Mouse (Mus musculus): Measurements from ENCODE around the gene Acads. TPM values are rescaled to one million over a fixed set of nuclear protein-coding genes. Genes with fewer than 3 reads are reported as not detected.
"Not testable (repeated sequence)": the region's sequence is repeated elsewhere in the genome, so short reads cannot be mapped to it uniquely, and the experiment has no call there.

The Acads gene
- polyA plus RNA-seq, 1 experiment from 2014 or later = 18.8 TPM

- 93% methylated on average over 13 of the region's 13 CpGs for WGBS
- Histone ChIP-seq H3K27me3 (replicated peaks; ENCODE audit: control insufficient read depth, insufficient read depth, low read length) (no peaks in the 10 kb centered on the region), H3K36me3 (ENCODE audit: control insufficient read depth, insufficient read depth, low read length) (peaks cover 8% of the 10 kb centered on the region; the same call in 1 of the 2 replicates), H3K4me2 (ENCODE audit: low read length) (no peak overlapping the region), H3K9ac (ENCODE audit: low read length) (no peak overlapping the region), H3K4me3 (ENCODE audit: low read depth, low read length) (no peak overlapping the region), H3K9me3 (replicated peaks; ENCODE audit: control insufficient read depth, low read length) (no peaks in the 10 kb centered on the region), H3K27ac (ENCODE audit: low read depth, low read length) (no peak overlapping the region), H3K4me1 (ENCODE audit: control insufficient read depth, insufficient read depth, low read length) (no peaks in the 10 kb centered on the region)
- DNase-seq (ENCODE audit: low spot score) (no peak), ATAC-seq (no peak)
Observed at GRCm38 (mm10) chr5:115117467-115117866, 1.7 kb downstream of the Acads start.

GRCm38 (mm10) chr5:115116426-115116825 lies 2.7 kb downstream of the Acads start:
- Histone ChIP-seq H3K9ac (ENCODE audit: low read length) (no peak overlapping the region), H3K4me2 (ENCODE audit: low read length) (no peak overlapping the region), H3K36me3 (ENCODE audit: control insufficient read depth, insufficient read depth, low read length) (peaks cover 10% of the 10 kb centered on the region; the same call in 1 of the 2 replicates), H3K9me3 (replicated peaks; ENCODE audit: control insufficient read depth, low read length) (no peaks in the 10 kb centered on the region), H3K27ac (ENCODE audit: low read depth, low read length) (no peak overlapping the region), H3K4me1 (ENCODE audit: control insufficient read depth, insufficient read depth, low read length) (no peaks in the 10 kb centered on the region), H3K27me3 (replicated peaks; ENCODE audit: control insufficient read depth, insufficient read depth, low read length) (no peaks in the 10 kb centered on the region), H3K4me3 (ENCODE audit: low read depth, low read length) (no peak overlapping the region)
- 95% methylated on average over 3 of the region's 3 CpGs for WGBS
- DNase-seq (ENCODE audit: low spot score) (no peak), ATAC-seq (no peak)

DNA sequence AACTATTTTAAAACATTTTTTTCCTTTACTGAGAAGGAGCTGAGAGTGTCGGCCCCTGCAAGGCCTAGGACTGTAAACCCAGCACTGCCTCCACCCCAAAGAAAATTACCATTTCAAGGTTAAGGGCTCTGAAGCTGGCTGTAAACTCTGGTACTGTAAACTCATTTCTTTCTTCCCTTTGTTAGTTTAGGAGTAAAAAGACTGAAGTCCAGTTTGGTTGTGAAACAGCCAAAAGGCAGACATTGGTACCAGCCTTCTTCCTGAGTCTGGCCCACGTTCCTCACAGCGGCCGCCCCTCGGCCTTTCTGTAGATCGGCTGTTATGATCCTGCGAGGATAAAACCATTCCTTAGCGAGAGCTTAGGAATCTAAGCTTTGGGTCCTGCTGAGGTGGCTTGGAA lies 4.6 kb downstream of the Acads start:
- Histone ChIP-seq H3K36me3 (ENCODE audit: control insufficient read depth, insufficient read depth, low read length) (peaks cover 10% of the 10 kb centered on the region; the same call in 1 of the 2 replicates), H3K9me3 (replicated peaks; ENCODE audit: control insufficient read depth, low read length) (no peaks in the 10 kb centered on the region), H3K4me3 (ENCODE audit: low read depth, low read length) (no peak overlapping the region), H3K27me3 (replicated peaks; ENCODE audit: control insufficient read depth, insufficient read depth, low read length) (no peaks in the 10 kb centered on the region), H3K27ac (ENCODE audit: low read depth, low read length) (no peak overlapping the region), H3K4me2 (ENCODE audit: low read length) (no peak overlapping the region), H3K9ac (ENCODE audit: low read length) (no peak overlapping the region), H3K4me1 (ENCODE audit: control insufficient read depth, insufficient read depth, low read length) (no peaks in the 10 kb centered on the region)
- WGBS = 92% methylated on average over 8 of the region's 8 CpGs
- ATAC-seq (no peak), DNase-seq (ENCODE audit: low spot score) (no peak)

DNA sequence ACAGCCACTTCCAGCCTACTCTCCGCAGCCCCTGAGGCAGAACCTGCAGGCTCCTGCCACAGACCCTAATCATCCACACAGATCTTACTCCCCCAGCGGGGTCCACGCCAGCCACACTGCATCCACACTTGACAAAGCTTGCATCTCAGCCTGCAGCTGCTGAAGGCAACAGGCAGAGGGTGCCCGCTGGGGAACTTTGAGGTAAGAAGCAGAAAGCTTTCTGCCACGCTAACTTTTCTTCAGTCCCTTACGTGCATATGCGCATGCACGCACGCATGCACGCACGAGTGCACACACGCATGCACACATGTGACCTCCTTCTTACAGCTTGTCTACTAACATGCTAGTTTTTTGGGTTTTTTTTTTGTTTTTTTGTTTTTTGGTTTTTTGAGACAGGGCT lies 5.9 kb downstream of the Acads start:
- no peaks in the 10 kb centered on the region for H3K9me3 ChIP-seq (replicated peaks; ENCODE audit: control insufficient read depth, low read length)
- H3K4me3 ChIP-seq (ENCODE audit: low read depth, low read length) = no peak overlapping the region
- H3K4me1 ChIP-seq (ENCODE audit: control insufficient read depth, insufficient read depth, low read length) = no peaks in the 10 kb centered on the region
- H3K9ac ChIP-seq (ENCODE audit: low read length) = no peak overlapping the region
- no peak for DNase-seq (ENCODE audit: low spot score)
- H3K4me2 ChIP-seq (ENCODE audit: low read length) = no peak overlapping the region
- WGBS = 96% methylated on average over 12 of the region's 12 CpGs
- peaks cover 10% of the 10 kb centered on the region; the same call in 1 of the 2 replicates for H3K36me3 ChIP-seq (ENCODE audit: control insufficient read depth, insufficient read depth, low read length)
- no peaks in the 10 kb centered on the region for H3K27me3 ChIP-seq (replicated peaks; ENCODE audit: control insufficient read depth, insufficient read depth, low read length)
- H3K27ac ChIP-seq (ENCODE audit: low read depth, low read length) = no peak overlapping the region
- no peak for ATAC-seq

DNA sequence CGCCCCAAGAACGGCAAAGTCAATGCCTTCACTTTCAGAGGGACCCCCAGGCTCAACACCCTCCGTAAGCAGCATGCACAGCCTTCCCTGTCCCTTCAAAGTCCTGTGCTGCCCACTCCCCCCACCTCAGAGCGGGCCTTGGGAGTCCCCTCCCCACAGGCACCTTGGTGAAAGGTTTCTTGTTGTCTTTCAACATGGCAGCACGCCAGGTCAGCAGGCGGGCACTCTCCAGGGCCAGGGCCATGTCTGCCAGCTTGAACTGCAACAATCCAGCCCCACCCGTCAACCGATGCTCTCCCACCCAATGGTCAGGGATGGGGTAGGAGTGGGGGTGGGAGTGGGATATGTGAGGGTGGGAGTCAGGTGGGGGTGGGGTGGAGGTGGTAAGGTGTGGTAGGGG lies 8.0 kb downstream of the Acads start:
- WGBS = 79% methylated on average over 8 of the region's 8 CpGs
- ATAC-seq = no peak
- Histone ChIP-seq H3K4me3 (ENCODE audit: low read depth, low read length) (no peak overlapping the region), H3K27ac (ENCODE audit: low read depth, low read length) (no peak overlapping the region), H3K9me3 (replicated peaks; ENCODE audit: control insufficient read depth, low read length) (no peaks in the 10 kb centered on the region), H3K4me1 (ENCODE audit: control insufficient read depth, insufficient read depth, low read length) (no peaks in the 10 kb centered on the region), H3K27me3 (replicated peaks; ENCODE audit: control insufficient read depth, insufficient read depth, low read length) (no peaks in the 10 kb centered on the region), H3K4me2 (ENCODE audit: low read length) (no peak overlapping the region), H3K36me3 (ENCODE audit: control insufficient read depth, insufficient read depth, low read length) (peaks cover 6% of the 10 kb centered on the region; the same call in 1 of the 2 replicates), H3K9ac (ENCODE audit: low read length) (no peak overlapping the region)
- no peak for DNase-seq (ENCODE audit: low spot score)

DNA sequence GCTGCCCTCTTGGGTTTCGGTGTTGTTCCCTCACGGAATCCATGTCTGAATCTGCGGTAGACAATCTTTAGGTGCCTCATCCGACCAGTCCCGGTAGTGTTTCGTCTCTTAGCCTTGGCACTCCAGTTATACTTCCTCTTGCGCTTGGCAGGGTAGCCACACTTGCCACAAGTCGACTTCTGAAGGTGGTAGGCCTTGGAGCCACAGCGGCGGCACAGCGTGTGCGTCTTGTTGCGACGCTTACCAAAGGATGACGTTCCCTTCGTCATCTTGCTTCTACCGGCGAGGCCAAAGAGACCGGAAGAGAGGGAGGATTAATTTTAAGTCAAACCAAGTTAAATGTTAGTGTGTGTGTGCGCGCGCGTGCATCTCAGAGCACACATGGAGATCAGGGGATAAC lies 15.9 kb downstream of the Acads start:
- peaks cover 31% of the 10 kb centered on the region for H3K36me3 ChIP-seq (ENCODE audit: control insufficient read depth, insufficient read depth, low read length)
- not testable (repeated sequence) for H3K4me2 ChIP-seq (ENCODE audit: low read length); ATAC-seq; H3K9ac ChIP-seq (ENCODE audit: low read length); H3K4me3 ChIP-seq (ENCODE audit: low read depth, low read length); H3K9me3 ChIP-seq (replicated peaks; ENCODE audit: control insufficient read depth, low read length); H3K4me1 ChIP-seq (ENCODE audit: control insufficient read depth, insufficient read depth, low read length); DNase-seq (ENCODE audit: low spot score); H3K27ac ChIP-seq (ENCODE audit: low read depth, low read length); H3K27me3 ChIP-seq (replicated peaks; ENCODE audit: control insufficient read depth, insufficient read depth, low read length)
- 98% methylated on average over 23 of the region's 23 CpGs for WGBS

- Histone ChIP-seq H3K27ac (ENCODE audit: low read depth, low read length) (no peak overlapping the region), H3K9me3 (replicated peaks; ENCODE audit: control insufficient read depth, low read length) (no peaks in the 10 kb centered on the region), H3K36me3 (ENCODE audit: control insufficient read depth, insufficient read depth, low read length) (peaks cover 41% of the 10 kb centered on the region), H3K4me3 (ENCODE audit: low read depth, low read length) (no peak overlapping the region), H3K4me2 (ENCODE audit: low read length) (no peak overlapping the region), H3K4me1 (ENCODE audit: control insufficient read depth, insufficient read depth, low read length) (no peaks in the 10 kb centered on the region), H3K27me3 (replicated peaks; ENCODE audit: control insufficient read depth, insufficient read depth, low read length) (no peaks in the 10 kb centered on the region), H3K9ac (ENCODE audit: low read length) (no peak overlapping the region)
- 92% methylated on average over 2 of the region's 2 CpGs for WGBS
- ATAC-seq = no peak
- no peak for DNase-seq (ENCODE audit: low spot score)
Observed at GRCm38 (mm10) chr5:115102231-115102630, 16.9 kb downstream of the Acads start.

DNA sequence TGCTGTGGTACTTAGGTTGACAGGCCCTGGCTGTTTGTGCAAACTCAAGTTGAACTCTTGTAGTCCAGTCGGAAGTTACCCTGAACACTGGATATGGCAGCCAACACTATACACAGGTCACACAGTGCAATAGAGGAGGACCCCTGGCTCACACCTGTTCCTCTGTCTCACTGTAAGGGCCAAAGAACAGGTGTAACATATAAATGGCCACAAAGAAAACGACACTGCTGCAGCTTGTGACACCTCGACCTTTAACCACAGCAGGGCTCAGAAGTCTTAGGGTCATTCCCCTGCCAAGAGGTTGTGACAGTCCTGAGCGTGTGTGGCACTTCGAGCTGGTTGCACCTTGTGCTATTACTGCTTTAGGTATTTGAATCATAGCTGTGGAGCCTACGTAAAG lies 18.7 kb downstream of the Acads start:
- Histone ChIP-seq H3K4me1 (ENCODE audit: control insufficient read depth, insufficient read depth, low read length) (no peaks in the 10 kb centered on the region), H3K4me2 (ENCODE audit: low read length) (no peak overlapping the region), H3K9me3 (replicated peaks; ENCODE audit: control insufficient read depth, low read length) (no peaks in the 10 kb centered on the region), H3K4me3 (ENCODE audit: low read depth, low read length) (no peak overlapping the region), H3K27ac (ENCODE audit: low read depth, low read length) (no peak overlapping the region), H3K36me3 (ENCODE audit: control insufficient read depth, insufficient read depth, low read length) (peaks cover 58% of the 10 kb centered on the region), H3K9ac (ENCODE audit: low read length) (no peak overlapping the region), H3K27me3 (replicated peaks; ENCODE audit: control insufficient read depth, insufficient read depth, low read length) (no peaks in the 10 kb centered on the region)
- DNase-seq (ENCODE audit: low spot score) (no peak), ATAC-seq (no peak)
- WGBS = 87% methylated on average over 6 of the region's 6 CpGs

GRCm38 (mm10) chr5:115099991-115100390 lies 19.2 kb downstream of the Acads start:
- H3K4me1 ChIP-seq (ENCODE audit: control insufficient read depth, insufficient read depth, low read length) = no peaks in the 10 kb centered on the region
- ATAC-seq (no peak), DNase-seq (ENCODE audit: low spot score) (no peak)
- no peak overlapping the region for H3K4me2 ChIP-seq (ENCODE audit: low read length)
- H3K36me3 ChIP-seq (ENCODE audit: control insufficient read depth, insufficient read depth, low read length) = peaks cover 63% of the 10 kb centered on the region
- H3K4me3 ChIP-seq (ENCODE audit: low read depth, low read length) = no peak overlapping the region
- no peak overlapping the region for H3K27ac ChIP-seq (ENCODE audit: low read depth, low read length)
- no peaks in the 10 kb centered on the region for H3K27me3 ChIP-seq (replicated peaks; ENCODE audit: control insufficient read depth, insufficient read depth, low read length)
- H3K9ac ChIP-seq (ENCODE audit: low read length) = no peak overlapping the region
- H3K9me3 ChIP-seq (replicated peaks; ENCODE audit: control insufficient read depth, low read length) = no peaks in the 10 kb centered on the region
- 91% methylated on average over 9 of the region's 9 CpGs for WGBS

Measured in forebrain, embryonic 14.5 days (tissue).